Mouse (Mus musculus) midbrain, embryonic 12.5 days (tissue): ENCODE data around the gene Mrnip. TPM values are rescaled to one million over a fixed set of nuclear protein-coding genes. Genes with fewer than 3 reads are reported as not detected.
"Not testable (repeated sequence)": the region's sequence is repeated elsewhere in the genome, so short reads cannot be mapped to it uniquely, and the experiment has no call there.

Source experiments
- ATAC-seq: fragments of 200-750 bp; cut with Nextera tagmentation; 2 replicates; pipeline ENCODE4 v1.8.0; 2017; ENCODE audit warnings: low read depth, moderate TSS enrichment, moderate library complexity; ENCODE audit not compliant: low FRiP score
- H3K27ac ChIP-seq: fragments of 300-500 bp; sonication (generic); replicated peaks from 2 replicates; pipeline ENCODE4 v1.5.1; 2016; ENCODE audit warnings: mild to moderate bottlenecking
- H3K27me3 ChIP-seq: fragments of 300-500 bp; sonication (generic); 2 replicates; pipeline ENCODE4 v1.6.1; 2016; ENCODE audit warnings: mild to moderate bottlenecking
- H3K36me3 ChIP-seq: fragments of 300-500 bp; sonication (generic); 2 replicates; pipeline ENCODE4 v1.6.1; 2016
- H3K4me1 ChIP-seq: fragments of 300-500 bp; sonication (generic); 2 replicates; pipeline ENCODE4 v1.6.1; 2016
- H3K4me2 ChIP-seq: fragments of 300-500 bp; sonication (generic); replicated peaks from 2 replicates; pipeline ENCODE4 v1.6.1; 2016; ENCODE audit warnings: mild to moderate bottlenecking, moderate library complexity
- H3K4me3 ChIP-seq: fragments of 300-500 bp; sonication (generic); 2 replicates; pipeline ENCODE4 v1.5.1; 2016; ENCODE audit warnings: mild to moderate bottlenecking
- H3K9ac ChIP-seq: fragments of 300-500 bp; sonication (generic); replicated peaks from 2 replicates; pipeline ENCODE4 v1.6.1; 2016; ENCODE audit warnings: mild to moderate bottlenecking, moderate library complexity
- H3K9me3 ChIP-seq: fragments of 300-500 bp; sonication (generic); 2 replicates; pipeline ENCODE4 v1.6.1; 2016; ENCODE audit warnings: mild to moderate bottlenecking
- WGBS: fragments of 180-500 bp; shearing (Covaris S2); methylation state at CpG from one replicate; pipeline ENCODE4 v1.1.7; 2016; 5-methylcytosine and 5-hydroxymethylcytosine counted together
- polyA plus RNA-seq: library from polyadenylated mRNA; unstranded; fragments of >200 nt; fragmentation: Nextera tagmentation; extraction: Ambion mirVana; gene quantifications from 2 replicates; pipeline ENCODE4 v1.2.1, GENCODE M21; 2016

The Mrnip gene
- polyA plus RNA-seq, result 23.3 and 24.2 TPM in 2 replicates

- H3K27ac ChIP-seq, result peak within 1 kb of the TSS; percentile 76
- H3K4me3 ChIP-seq, result peak within 1 kb of the TSS; percentile 78
- peak within 1 kb of the TSS; percentile 84 for H3K4me2 ChIP-seq
- H3K9me3 ChIP-seq, H3K4me1 ChIP-seq, H3K27me3 ChIP-seq: not testable (repeated sequence)
- peaks cover 44% of the 10 kb centered on the region for H3K36me3 ChIP-seq
- peak; percentile 42 for ATAC-seq
- 4% methylated on average over 19 of the region's 19 CpGs for WGBS
- H3K9ac ChIP-seq, result peak within 1 kb of the TSS; percentile 78
Measured at GRCm38 (mm10) chr11:50174111-50174729, at the start of gene Mrnip. TSS of gene Mrnip (plus strand) at chr11:50174444.

- Histone ChIP-seq H3K36me3 (no peaks in the 10 kb centered on the region), H3K4me3 (no peak overlapping the region), H3K4me1 (peaks cover 13% of the 10 kb centered on the region), H3K27me3 (no peaks in the 10 kb centered on the region), H3K9me3 (no peaks in the 10 kb centered on the region), H3K4me2 (peak overlapping the region; percentile 16), H3K27ac (no peak overlapping the region), H3K9ac (no peak overlapping the region)
- 8% methylated on average over 10 of the region's 10 CpGs for WGBS
- ATAC-seq, result no peak
Measured at GRCm38 (mm10) chr11:50127781-50128180, 46.5 kb upstream of the Mrnip start.

GRCm38 (mm10) chr11:50130811-50131766 is 43.2 kb upstream of the Mrnip start, which contains the start of gene Tbc1d9b:
TSS of gene Tbc1d9b (plus strand) at chr11:50131396.
- no peaks in the 10 kb centered on the region for H3K9me3 ChIP-seq
- peak within 1 kb of the TSS; percentile 96 for H3K9ac ChIP-seq
- H3K36me3 ChIP-seq, result peaks cover 8% of the 10 kb centered on the region
- ATAC-seq, result peak; percentile 94
- H3K4me3 ChIP-seq, result peak within 1 kb of the TSS; percentile 63
- under 1% methylated on average over 77 of the region's 77 CpGs for WGBS
- H3K27me3 ChIP-seq, result no peaks in the 10 kb centered on the region
- H3K4me2 ChIP-seq, result peak within 1 kb of the TSS; percentile 85
- peaks cover 13% of the 10 kb centered on the region for H3K4me1 ChIP-seq
- peak within 1 kb of the TSS; percentile 88 for H3K27ac ChIP-seq

GRCm38 (mm10) chr11:50131801-50132201 is 42.4 kb upstream of the Mrnip start:
- 15% methylated on average over 10 of the region's 10 CpGs for WGBS
- Histone ChIP-seq H3K27me3 (no peaks in the 10 kb centered on the region), H3K4me1 (peaks cover 13% of the 10 kb centered on the region), H3K4me3 (peak overlapping the region; percentile 63), H3K9ac (peak overlapping the region; percentile 96), H3K4me2 (peak overlapping the region; percentile 85), H3K36me3 (peaks cover 15% of the 10 kb centered on the region), H3K9me3 (no peaks in the 10 kb centered on the region), H3K27ac (peak overlapping the region; percentile 88)
- ATAC-seq, result peak; percentile 5; the same call in 1 of the 2 replicates

- 85% methylated on average over 6 of the region's 6 CpGs for WGBS
- H3K4me3 ChIP-seq, result peak overlapping the region; percentile 63
- H3K4me2 ChIP-seq, result peak overlapping the region; percentile 85
- H3K9ac ChIP-seq, result peak overlapping the region; percentile 96
- H3K4me1 ChIP-seq, result peaks cover 13% of the 10 kb centered on the region
- H3K27ac ChIP-seq, result no peak overlapping the region
- no peaks in the 10 kb centered on the region for H3K9me3 ChIP-seq
- H3K27me3 ChIP-seq, result no peaks in the 10 kb centered on the region
- peaks cover 18% of the 10 kb centered on the region for H3K36me3 ChIP-seq
- ATAC-seq, result no peak
Measured at GRCm38 (mm10) chr11:50132265-50132664, 42.0 kb upstream of the Mrnip start.

- WGBS, result 90% methylated on average over 10 of the region's 10 CpGs
- ATAC-seq, result no peak
- peaks cover 36% of the 10 kb centered on the region for H3K36me3 ChIP-seq
Measured at GRCm38 (mm10) chr11:50134136-50134859, 39.9 kb upstream of the Mrnip start.

GRCm38 (mm10) chr11:50138206-50138822 is 35.9 kb upstream of the Mrnip start:
- no peaks in the 10 kb centered on the region for H3K4me1 ChIP-seq
- H3K27me3 ChIP-seq, result no peaks in the 10 kb centered on the region
- no peak overlapping the region for H3K27ac ChIP-seq
- H3K9me3 ChIP-seq, result no peaks in the 10 kb centered on the region
- no peak overlapping the region for H3K4me2 ChIP-seq
- no peak for ATAC-seq
- H3K36me3 ChIP-seq, result peaks cover 74% of the 10 kb centered on the region
- no peak overlapping the region for H3K4me3 ChIP-seq
- no peak overlapping the region for H3K9ac ChIP-seq
- 76% methylated on average over 10 of the region's 10 CpGs for whole genome bisulfite sequencing

More at GRCm38 (mm10) chr11:50134136-50134859, 39.9 kb upstream of the Mrnip start:
- no peaks in the 10 kb centered on the region for H3K9me3 ChIP-seq
- no peak overlapping the region for H3K4me2 ChIP-seq
- no peak overlapping the region for H3K4me3 ChIP-seq
- H3K27me3 ChIP-seq, result no peaks in the 10 kb centered on the region
- no peak overlapping the region for H3K27ac ChIP-seq
- peaks cover 13% of the 10 kb centered on the region for H3K4me1 ChIP-seq
- no peak overlapping the region for H3K9ac ChIP-seq

- no peak overlapping the region for H3K9ac ChIP-seq
- H3K27ac ChIP-seq, result no peak overlapping the region
- no peaks in the 10 kb centered on the region for H3K27me3 ChIP-seq
- peaks cover 79% of the 10 kb centered on the region for H3K36me3 ChIP-seq
- no peaks in the 10 kb centered on the region for H3K4me1 ChIP-seq
- H3K4me2 ChIP-seq, result no peak overlapping the region
- H3K4me3 ChIP-seq, result no peak overlapping the region
- no peaks in the 10 kb centered on the region for H3K9me3 ChIP-seq
- no peak for ATAC-seq
- 87% methylated on average over 7 of the region's 7 CpGs for WGBS
Measured at GRCm38 (mm10) chr11:50139571-50139970, 34.7 kb upstream of the Mrnip start.

- Histone ChIP-seq H3K4me2 (no peak overlapping the region), H3K9me3 (no peaks in the 10 kb centered on the region), H3K4me1 (no peaks in the 10 kb centered on the region), H3K9ac (no peak overlapping the region), H3K4me3 (no peak overlapping the region), H3K27me3 (no peaks in the 10 kb centered on the region), H3K36me3 (peaks cover 87% of the 10 kb centered on the region), H3K27ac (no peak overlapping the region)
- 86% methylated on average over 3 of the region's 3 CpGs for WGBS
- ATAC-seq, result no peak
Measured at GRCm38 (mm10) chr11:50145529-50145928, 28.7 kb upstream of the Mrnip start.

GRCm38 (mm10) chr11:50146121-50146520 is 28.1 kb upstream of the Mrnip start:
- Histone ChIP-seq H3K4me2 (no peak overlapping the region), H3K36me3 (peaks cover 87% of the 10 kb centered on the region), H3K4me1 (no peaks in the 10 kb centered on the region), H3K4me3 (no peak overlapping the region), H3K9me3 (no peaks in the 10 kb centered on the region), H3K27me3 (no peaks in the 10 kb centered on the region), H3K9ac (no peak overlapping the region), H3K27ac (no peak overlapping the region)
- ATAC-seq, result no peak
- 93% methylated on average over 13 of the region's 13 CpGs for WGBS

GRCm38 (mm10) chr11:50147267-50147957 is 26.8 kb upstream of the Mrnip start:
- H3K4me3 ChIP-seq, result no peak overlapping the region
- H3K36me3 ChIP-seq, result peaks cover 88% of the 10 kb centered on the region
- 90% methylated on average over 9 of the region's 9 CpGs for WGBS
- H3K4me2 ChIP-seq, result no peak overlapping the region
- H3K27ac ChIP-seq, result no peak overlapping the region
- no peak overlapping the region for H3K9ac ChIP-seq
- no peak for ATAC-seq
- H3K9me3 ChIP-seq, result no peaks in the 10 kb centered on the region
- no peaks in the 10 kb centered on the region for H3K4me1 ChIP-seq
- no peaks in the 10 kb centered on the region for H3K27me3 ChIP-seq
